Mouse (Mus musculus) 3134 (cell line): ENCODE data around the gene Tacc3.

Source experiments
- DNase-seq: peaks from one replicate; pipeline ENCODE4 v3.0.0-alpha.2; 2011; ENCODE audit warnings: low spot score; ENCODE audit not compliant: insufficient read length; ENCODE audit errors: extremely low read depth

The Tacc3 gene

DNA sequence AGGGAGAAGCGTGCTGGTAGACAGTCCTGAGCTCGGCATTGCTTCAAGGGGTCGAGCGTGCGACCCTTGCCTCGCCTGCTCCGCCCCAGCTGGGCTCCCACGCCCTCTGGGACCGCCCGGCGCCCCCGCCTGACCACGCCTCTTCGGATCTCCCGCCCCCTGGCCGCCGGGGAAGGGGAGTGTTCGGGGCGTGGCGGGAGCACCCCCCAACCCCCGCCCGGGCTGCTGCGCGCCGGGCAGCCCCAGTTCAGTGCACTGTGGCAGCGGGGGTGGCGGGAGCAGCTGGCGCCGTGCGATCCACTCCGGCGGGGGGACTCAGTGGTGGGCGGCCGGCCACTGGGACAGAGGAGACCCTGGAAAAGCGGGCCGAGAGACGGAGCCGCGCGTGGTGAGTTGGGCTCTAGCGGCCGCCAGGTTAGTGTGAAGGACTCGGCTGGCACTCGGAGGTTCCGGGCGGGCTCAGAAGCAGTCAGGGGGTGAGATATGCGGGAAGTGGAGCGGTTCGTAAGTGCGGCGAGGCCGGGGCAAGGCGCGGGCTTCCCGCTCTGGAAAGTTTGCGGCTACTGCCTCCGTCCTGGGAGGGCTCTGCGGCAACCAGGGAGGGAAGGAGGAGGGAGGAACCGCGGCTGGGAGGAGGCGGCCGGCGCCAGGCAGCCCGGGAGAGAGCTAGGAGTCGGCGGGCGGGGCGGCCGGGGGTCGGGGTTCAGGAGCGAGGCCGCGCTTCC is 63.8 kb downstream of the Tacc3 start, which contains the start of gene Fgfr3:
Gene Fgfr3 (plus strand): TSS at position 134 of the 725 bp plus-strand sequence.
- DNase-seq: no peak

DNA sequence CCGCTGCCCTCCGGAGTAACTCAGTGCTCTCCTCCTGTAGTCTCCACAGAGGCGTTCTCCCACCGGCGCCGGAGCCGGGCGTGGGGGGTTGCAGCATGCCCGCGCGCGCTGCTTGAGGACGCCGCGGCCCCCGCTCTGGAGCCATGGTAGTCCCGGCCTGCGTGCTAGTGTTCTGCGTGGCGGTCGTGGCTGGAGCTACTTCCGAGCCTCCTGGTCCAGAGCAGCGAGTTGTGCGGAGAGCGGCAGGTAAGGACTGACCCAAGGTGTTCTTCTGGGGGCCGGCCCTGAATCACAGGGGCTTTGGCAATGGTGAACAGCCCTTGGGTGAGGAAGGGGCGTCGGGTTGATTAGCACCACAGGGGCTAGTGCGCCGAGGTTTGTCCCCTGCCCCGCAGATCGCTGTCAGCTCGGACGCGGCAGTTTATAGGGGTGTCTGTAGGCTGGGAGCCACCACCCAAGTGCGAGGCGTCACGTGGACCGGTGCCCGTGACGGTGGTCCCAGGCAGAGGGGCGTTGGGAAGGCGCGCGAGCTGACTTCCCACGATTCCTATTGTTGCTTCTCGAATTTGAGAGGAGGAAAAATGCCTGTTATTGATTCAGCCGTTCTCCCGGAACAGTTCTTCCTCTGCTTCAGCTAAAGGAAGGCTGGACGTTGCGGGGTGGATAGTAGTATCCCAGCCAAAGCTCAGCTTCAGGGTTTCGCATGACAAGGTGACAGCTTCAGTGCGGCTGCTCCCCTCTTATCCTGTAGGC is 64.5 kb downstream of the Tacc3 start:
- no peak for DNase-seq

GRCm38 (mm10) chr5:33723019-33723640 is 65.2 kb downstream of the Tacc3 start:
- DNase-seq: no peak

DNA sequence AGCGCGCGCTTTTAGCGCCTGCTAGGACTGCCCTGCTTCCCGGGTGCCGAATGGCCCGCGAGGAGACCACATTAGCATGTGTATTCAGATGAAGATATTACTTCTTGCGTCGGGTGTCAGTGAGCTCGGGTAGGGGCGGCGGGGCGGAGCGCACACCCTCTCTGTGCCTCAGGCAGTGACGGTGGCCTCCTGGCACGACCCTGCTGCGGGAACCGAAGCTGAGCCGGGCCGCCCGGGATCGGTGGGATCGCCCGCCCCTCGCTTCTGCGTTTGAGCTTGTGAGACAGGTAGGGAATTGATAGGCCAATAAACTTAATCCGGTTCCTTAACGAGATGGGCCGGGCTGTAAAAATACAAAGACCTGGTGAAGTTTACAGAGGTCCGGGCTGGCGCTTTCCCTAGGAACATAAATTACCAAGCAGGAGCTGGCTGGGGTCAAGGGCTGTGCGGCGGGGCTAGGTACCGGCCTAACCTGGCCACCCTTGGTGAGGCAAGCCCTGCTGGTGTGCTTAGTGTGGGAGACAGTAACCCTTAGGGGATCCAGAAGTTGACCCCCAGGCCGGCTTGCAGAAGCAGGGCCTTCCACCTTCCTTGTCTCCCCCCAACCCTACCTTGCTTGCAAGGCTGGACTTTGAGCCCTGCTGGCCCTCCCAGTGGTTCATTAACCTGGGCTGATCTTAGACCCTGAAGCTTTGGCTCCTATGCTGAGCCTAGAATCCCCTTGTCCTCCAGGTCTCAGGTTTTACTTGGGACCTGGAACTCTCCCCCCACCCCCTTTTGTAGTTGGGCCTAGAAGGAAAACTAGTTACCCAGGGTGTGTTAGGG is 65.9 kb downstream of the Tacc3 start:
- DNase-seq: no peak

DNA sequence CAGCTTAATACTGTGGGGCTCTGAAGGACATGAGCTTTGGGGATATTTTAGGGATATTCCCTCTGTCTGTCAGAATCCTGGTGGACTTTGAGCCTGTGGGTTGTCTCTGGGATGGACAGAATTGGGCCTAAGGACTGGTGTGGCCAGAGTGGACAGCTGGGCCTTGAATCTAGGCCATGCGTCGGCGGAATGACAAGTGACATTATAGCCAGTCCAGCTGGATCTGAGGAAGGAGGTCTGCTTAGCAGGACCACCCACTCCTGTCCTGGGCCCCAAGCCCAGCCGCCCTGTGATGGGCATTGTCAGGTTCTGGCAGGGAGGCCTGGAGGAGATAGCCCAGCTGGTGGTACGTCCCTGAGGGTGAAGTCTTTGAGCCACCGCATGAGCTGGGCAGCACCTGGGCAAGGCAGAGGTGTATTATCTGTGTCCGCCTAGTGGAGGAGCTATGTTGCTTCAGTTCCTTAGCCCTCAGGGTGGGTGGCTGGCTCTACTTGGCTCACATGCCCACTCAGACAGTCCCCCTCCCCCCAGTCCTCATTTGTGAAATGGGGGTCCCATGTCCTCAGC is 68.2 kb downstream of the Tacc3 start:
- DNase-seq: no peak

- no peak for DNase-seq
Measured at GRCm38 (mm10) chr5:33726891-33727290, 69.0 kb downstream of the Tacc3 start.
